8 mouse cellular contexts compared by ENCODE assay signal in genomic region chr2:26314281-26315071, GRCm38 (mm10). TPM values are rescaled to one million over a fixed set of nuclear protein-coding genes. Genes with fewer than 3 reads are reported as not detected.
DNase-seq lines count a peak whose midpoint lies in the region; ATAC-seq lines count a peak whose summit lies in the region.

No protein-coding gene starts in this region.

- no peak for ATAC-seq in hindbrain, embryonic 15.5 days (ENCODE audit: low FRiP score, low read depth)
- ATAC-seq in liver, embryonic 12.5 days, result no peak
- no peak for ATAC-seq in neural tube, embryonic 13.5 days (ENCODE audit: low read depth)
- no peak for ATAC-seq in frontal cortex, adult (ENCODE audit: low TSS enrichment)

- peak overlapping the region; percentile 63 for H3K4me3 ChIP-seq in hindbrain, embryonic 15.5 days
- peak overlapping the region; percentile 67; the same call in 1 of the 2 replicates for H3K4me3 ChIP-seq in liver, embryonic 12.5 days
- H3K4me3 ChIP-seq in neural tube, embryonic 13.5 days, result peak overlapping the region; percentile 95

- H3K9ac ChIP-seq in hindbrain, embryonic 15.5 days, result peak overlapping the region; percentile 82; the same call in 1 of the 2 replicates
- peak overlapping the region; percentile 66; the same call in 1 of the 2 replicates for H3K9ac ChIP-seq in liver, embryonic 12.5 days
- H3K9ac ChIP-seq in neural tube, embryonic 13.5 days, result peak overlapping the region; percentile 94

- H3K36me3 ChIP-seq in hindbrain, embryonic 15.5 days, result no peaks in the 10 kb centered on the region
- no peaks in the 10 kb centered on the region for H3K36me3 ChIP-seq in liver, embryonic 12.5 days
- no peaks in the 10 kb centered on the region for H3K36me3 ChIP-seq in neural tube, embryonic 13.5 days

- H3K9me3 ChIP-seq in hindbrain, embryonic 15.5 days, result no peaks in the 10 kb centered on the region
- H3K9me3 ChIP-seq in liver, embryonic 12.5 days (replicated peaks), result no peaks in the 10 kb centered on the region
- no peaks in the 10 kb centered on the region for H3K9me3 ChIP-seq in neural tube, embryonic 13.5 days

- peak; percentile 76 for DNase-seq in 3T3-L1 (ENCODE audit: low read depth, low spot score)
- DNase-seq in cerebellum, adult 9-11 months, result peak; percentile 95
- DNase-seq in gastrocnemius, adult 8-10 months (ENCODE audit: low spot score in 2 of 2), result peak; percentile 42 to 55
- no peak for DNase-seq in layer of hippocampus, adult 8-10 months (ENCODE audit: low spot score in 2 of 2)

- no peaks in the 10 kb centered on the region for H3K27me3 ChIP-seq in hindbrain, embryonic 15.5 days
- peaks cover 38% of the 10 kb centered on the region for H3K27me3 ChIP-seq in liver, embryonic 12.5 days (replicated peaks)
- no peaks in the 10 kb centered on the region for H3K27me3 ChIP-seq in neural tube, embryonic 13.5 days

- peaks cover 45% of the 10 kb centered on the region for H3K4me1 ChIP-seq in hindbrain, embryonic 15.5 days (replicated peaks)
- H3K4me1 ChIP-seq in liver, embryonic 12.5 days, result peaks cover 26% of the 10 kb centered on the region
- peaks cover 51% of the 10 kb centered on the region for H3K4me1 ChIP-seq in neural tube, embryonic 13.5 days (replicated peaks)

- peak overlapping the region; percentile 91 for H3K27ac ChIP-seq in hindbrain, embryonic 15.5 days (replicated peaks)
- H3K27ac ChIP-seq in liver, embryonic 12.5 days, result peak overlapping the region; percentile 74
- H3K27ac ChIP-seq in neural tube, embryonic 13.5 days (replicated peaks), result peak overlapping the region; percentile 98

- WGBS in hindbrain, embryonic 15.5 days, result 57% methylated on average over 13 of the region's 13 CpGs
- WGBS in liver, embryonic 12.5 days (ENCODE audit: insufficient replicate concordance), result 51% methylated on average over 13 of the region's 13 CpGs
- WGBS in neural tube, embryonic 13.5 days, result 60% methylated on average over 13 of the region's 13 CpGs

- peak overlapping the region; percentile 87 for H3K4me2 ChIP-seq in hindbrain, embryonic 15.5 days
- peak overlapping the region; percentile 91 for H3K4me2 ChIP-seq in liver, embryonic 12.5 days
- H3K4me2 ChIP-seq in neural tube, embryonic 13.5 days, result peak overlapping the region; percentile 99

RNA-seq across cellular contexts. Expression of gene Gpsm1, which starts 0.8 kb away (rescaled TPM):
- 1 to 10 TPM in 3 of 4 experiments, under 1 TPM in 1; 0.75 to 3.6 (median 1.6) TPM for total RNA-seq in gastrocnemius, adult 8-10 months (2022)
- 177 and 199 TPM in 2 replicates for polyA plus RNA-seq in hindbrain, embryonic 15.5 days (2015; fragmentation: Nextera tagmentation; extraction: Ambion mirVana)
- 8.1 and 8.6 TPM in 2 replicates for polyA plus RNA-seq in liver, embryonic 12.5 days (2016; fragmentation: Nextera tagmentation; extraction: Ambion mirVana)
- 109 and 114 TPM in 2 replicates for polyA plus RNA-seq in neural tube, embryonic 13.5 days (2015; fragmentation: Nextera tagmentation; extraction: Ambion mirVana)
- total RNA-seq in layer of hippocampus, adult 8-10 months (2022), result 10 to 100 TPM; 44.1 to 48.7 (median 45.6) TPM

RNA-seq across cellular contexts. Expression of gene Ccdc187, which starts 20.1 kb away (rescaled TPM):
- total RNA-seq in gastrocnemius, adult 8-10 months (2022), result not detected
- polyA plus RNA-seq in hindbrain, embryonic 15.5 days (2015; fragmentation: Nextera tagmentation; extraction: Ambion mirVana), result 0.16 and 0.25 TPM in 2 replicates
- polyA plus RNA-seq in liver, embryonic 12.5 days (2016; fragmentation: Nextera tagmentation; extraction: Ambion mirVana), result 0.01 and 0.02 TPM in 2 replicates
- polyA plus RNA-seq in neural tube, embryonic 13.5 days (2015; fragmentation: Nextera tagmentation; extraction: Ambion mirVana), result 0.06 and 0.08 TPM in 2 replicates
- total RNA-seq in layer of hippocampus, adult 8-10 months (2022), result 1 to 10 TPM in 3 of 4 experiments, under 1 TPM in 1; 0.47 to 1.9 (median 1.5) TPM

RNA-seq across cellular contexts. Expression of gene Dnlz, which starts 37.4 kb away (rescaled TPM):
- total RNA-seq in gastrocnemius, adult 8-10 months (2022), result 10 to 100 TPM; 19.6 to 21.5 (median 20.6) TPM
- 28.3 and 32.6 TPM in 2 replicates for polyA plus RNA-seq in hindbrain, embryonic 15.5 days (2015; fragmentation: Nextera tagmentation; extraction: Ambion mirVana)
- polyA plus RNA-seq in liver, embryonic 12.5 days (2016; fragmentation: Nextera tagmentation; extraction: Ambion mirVana), result 16.1 and 17.0 TPM in 2 replicates
- polyA plus RNA-seq in neural tube, embryonic 13.5 days (2015; fragmentation: Nextera tagmentation; extraction: Ambion mirVana), result 30.1 and 34.2 TPM in 2 replicates
- 10 to 100 TPM; 22.4 to 27.7 (median 24.8) TPM for total RNA-seq in layer of hippocampus, adult 8-10 months (2022)

RNA-seq across cellular contexts. Expression of gene Card9, which starts 46.2 kb away (rescaled TPM):
- total RNA-seq in gastrocnemius, adult 8-10 months (2022), result under 1 TPM; 0.22 to 0.51 (median 0.47) TPM
- 1.5 and 3.2 TPM in 2 replicates for polyA plus RNA-seq in hindbrain, embryonic 15.5 days (2015; fragmentation: Nextera tagmentation; extraction: Ambion mirVana)
- polyA plus RNA-seq in liver, embryonic 12.5 days (2016; fragmentation: Nextera tagmentation; extraction: Ambion mirVana), result 1.2 and 1.3 TPM in 2 replicates
- polyA plus RNA-seq in neural tube, embryonic 13.5 days (2015; fragmentation: Nextera tagmentation; extraction: Ambion mirVana), result 1.3 and 2.0 TPM in 2 replicates
- 1 to 10 TPM; 1.6 to 6.1 (median 4.1) TPM for total RNA-seq in layer of hippocampus, adult 8-10 months (2022)

Comparison
In these comparisons a context has a peak if more than half of its experiments do, and no peak if none do; other contexts are left out.
1. DNase-seq: peak in 3T3-L1 (single experiment), cerebellum, adult 9-11 months (single experiment) and gastrocnemius, adult 8-10 months (2 of 2); none in layer of hippocampus, adult 8-10 months (0 of 2).
2. RNA of gene Gpsm1, which starts 0.8 kb away (polyA plus RNA-seq): 177 to 199 TPM in hindbrain, embryonic 15.5 days and 109 to 114 TPM in neural tube, embryonic 13.5 days; 8.1 to 8.6 TPM in liver, embryonic 12.5 days; every median in the first group is over 10 times any median in the second.
3. Peak in every context shown above with its lines, with median percentiles within 50 percentile points of each other: H3K27ac ChIP-seq, H3K4me2 ChIP-seq, H3K4me3 ChIP-seq and H3K9ac ChIP-seq.